Mouse (Mus musculus) intestine, postnatal 0 days (tissue): ENCODE results near the gene Fgf11. TPM values are rescaled to one million over a fixed set of nuclear protein-coding genes. Genes with fewer than 3 reads are reported as not detected.

ENCODE experiments used
- ATAC-seq: fragments of 200-750 bp; cut with Nextera tagmentation; 2 replicates; pipeline ENCODE4 v1.8.0; 2017; ENCODE audit warnings: mild to moderate bottlenecking, moderate TSS enrichment, moderate library complexity
- H3K27ac ChIP-seq: fragments of 300-500 bp; sonication (generic); 2 replicates; pipeline ENCODE4 v1.5.1; 2014; ENCODE audit warnings: mild to moderate bottlenecking, low read depth, low read length, moderate library complexity
- H3K27me3 ChIP-seq: fragments of 300-500 bp; sonication (generic); replicated peaks from 2 replicates; pipeline ENCODE4 v1.6.1; 2014; ENCODE audit warnings: low read length, mixed read lengths; ENCODE audit not compliant: control insufficient read depth, insufficient read depth
- H3K36me3 ChIP-seq: fragments of 300-500 bp; sonication (generic); 2 replicates; pipeline ENCODE4 v1.6.1; 2014; ENCODE audit warnings: mild to moderate bottlenecking, moderate library complexity; ENCODE audit not compliant: control insufficient read depth, insufficient read depth
- H3K4me1 ChIP-seq: fragments of 300-500 bp; sonication (generic); replicated peaks from 2 replicates; pipeline ENCODE4 v1.6.1; 2014; ENCODE audit warnings: antibody characterized with exemption, low read length, mixed read lengths; ENCODE audit not compliant: control insufficient read depth, insufficient read depth
- H3K4me2 ChIP-seq: fragments of 300-500 bp; sonication (generic); replicated peaks from 2 replicates; pipeline ENCODE4 v1.6.1; 2014; ENCODE audit warnings: low read depth, mild to moderate bottlenecking, moderate library complexity
- H3K4me3 ChIP-seq: fragments of 300-500 bp; sonication (generic); 2 replicates; pipeline ENCODE4 v1.5.1; 2014; ENCODE audit warnings: low read depth, low read length
- H3K9ac ChIP-seq: fragments of 300-500 bp; sonication (generic); 2 replicates; pipeline ENCODE4 v1.6.1; 2014; ENCODE audit warnings: mild to moderate bottlenecking, low read depth, low read length
- H3K9me3 ChIP-seq: fragments of 300-500 bp; sonication (generic); 2 replicates; pipeline ENCODE4 v1.6.1; 2016; ENCODE audit warnings: mixed run types; ENCODE audit not compliant: control insufficient read depth
- CTCF ChIP-seq: sonication (generic); IDR thresholded peaks from 2 replicates; pipeline ENCODE4 v1.5.1; 2016; ENCODE audit warnings: low read depth, mild to moderate bottlenecking, control low read depth, antibody characterized with exemption, moderate library complexity
- WGBS: fragments of 180-500 bp; shearing (Covaris S2); extraction: QIAGEN DNeasy Blood & Tissue Kit; methylation state at CpG from one replicate; pipeline ENCODE4 v1.1.7; 2014; 5-methylcytosine and 5-hydroxymethylcytosine counted together
- polyA plus RNA-seq: library from polyadenylated mRNA; unstranded; fragments of >200 nt; fragmentation: Nextera tagmentation; extraction: Ambion mirVana; gene quantifications from 2 replicates; pipeline ENCODE4 v1.2.1, GENCODE M21; 2015

Fgf11 gene
- polyA plus RNA-seq, 1 experiment from 2014 or later: 0.18 TPM

DNA sequence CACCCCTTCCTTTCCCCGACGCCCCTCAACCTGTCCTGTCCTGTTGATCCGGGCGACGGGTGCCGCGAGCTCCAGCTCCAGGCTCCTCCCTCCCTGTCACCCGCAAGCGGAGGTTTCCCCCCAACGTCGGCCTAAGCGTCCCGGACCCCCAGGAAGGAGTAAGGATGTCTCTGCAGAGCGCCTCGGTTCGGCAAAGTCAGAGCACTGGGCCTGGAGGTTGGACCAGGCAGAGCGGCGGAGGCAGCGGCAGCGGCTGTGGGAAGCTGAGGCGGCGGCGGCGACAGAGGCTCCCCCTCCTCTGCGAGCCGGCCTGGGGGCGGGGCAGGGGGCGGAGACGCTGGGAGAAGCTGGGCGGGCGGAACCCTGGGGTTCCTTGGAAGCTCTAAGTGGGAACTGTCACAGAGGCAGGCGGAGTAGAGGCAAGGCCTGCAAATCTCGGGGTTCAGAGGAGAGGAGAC is 1.0 kb upstream of the Fgf11 start:
- Histone ChIP-seq H3K4me3 (peak overlapping the region; percentile 55), H3K4me1 (peaks cover 13% of the 10 kb centered on the region; the same call in 1 of the 2 replicates), H3K4me2 (peak overlapping the region; percentile 90), H3K9me3 (no peaks in the 10 kb centered on the region), H3K27ac (peak overlapping the region; percentile 5; the same call in 1 of the 2 replicates), H3K9ac (peak overlapping the region; percentile 46), H3K27me3 (peaks cover 13% of the 10 kb centered on the region; the same call in 1 of the 2 replicates), H3K36me3 (no peaks in the 10 kb centered on the region)
- no peak for TF ChIP-seq CTCF
- WGBS: 1% methylated on average over 33 of the region's 33 CpGs
- ATAC-seq: no peak

DNA sequence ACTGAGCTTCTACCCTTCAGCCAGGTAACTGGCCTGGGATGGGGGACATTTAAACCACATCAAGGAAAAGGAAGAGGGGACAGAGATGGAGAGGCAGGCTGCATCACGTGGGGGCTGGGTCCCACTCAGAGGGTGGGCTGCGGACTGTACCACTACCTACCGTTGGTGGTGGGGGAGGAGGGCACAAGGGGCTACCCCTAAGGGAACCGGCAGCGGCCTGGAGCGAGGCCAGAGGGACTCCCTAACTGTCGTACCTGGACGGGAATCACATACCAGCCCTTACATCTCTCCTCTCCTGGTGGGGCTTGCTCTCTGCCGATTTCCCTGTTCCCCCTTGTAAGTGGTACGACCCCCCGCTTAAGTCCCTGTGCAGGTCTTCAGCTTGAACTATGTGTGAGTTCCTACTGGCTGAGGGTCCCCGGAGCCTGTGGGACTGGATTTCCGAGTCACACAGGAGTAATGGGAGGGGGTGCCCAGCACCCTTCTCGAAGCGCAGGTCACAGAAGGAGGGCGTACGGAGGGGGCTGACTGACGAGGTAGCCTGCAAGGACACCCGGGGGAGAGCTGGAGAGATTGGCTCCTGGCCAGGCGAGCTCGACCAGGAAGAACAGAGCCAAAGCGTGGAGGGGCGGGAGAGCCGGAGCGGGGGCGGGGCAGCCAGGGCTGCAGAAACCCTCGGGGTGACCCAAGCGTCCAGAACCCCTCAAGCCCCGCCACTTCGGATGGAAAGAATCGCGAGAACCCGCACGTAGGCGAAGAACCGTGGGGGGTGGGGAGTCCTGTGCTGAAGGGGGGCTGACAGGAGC is 1.1 kb downstream of the Fgf11 start:
- 5% methylated on average over 36 of the region's 36 CpGs for WGBS
- no peak overlapping the region for H3K27ac ChIP-seq
- H3K36me3 ChIP-seq: no peaks in the 10 kb centered on the region
- H3K4me2 ChIP-seq: peak overlapping the region; percentile 90
- peak overlapping the region; percentile 46 for H3K4me3 ChIP-seq
- peak overlapping the region; percentile 46 for H3K9ac ChIP-seq
- H3K4me1 ChIP-seq: peaks cover 16% of the 10 kb centered on the region; the same call in 1 of the 2 replicates
- no peak for TF ChIP-seq CTCF
- ATAC-seq: no peak
- peaks cover 13% of the 10 kb centered on the region; the same call in 1 of the 2 replicates for H3K27me3 ChIP-seq
- H3K9me3 ChIP-seq: no peaks in the 10 kb centered on the region

DNA sequence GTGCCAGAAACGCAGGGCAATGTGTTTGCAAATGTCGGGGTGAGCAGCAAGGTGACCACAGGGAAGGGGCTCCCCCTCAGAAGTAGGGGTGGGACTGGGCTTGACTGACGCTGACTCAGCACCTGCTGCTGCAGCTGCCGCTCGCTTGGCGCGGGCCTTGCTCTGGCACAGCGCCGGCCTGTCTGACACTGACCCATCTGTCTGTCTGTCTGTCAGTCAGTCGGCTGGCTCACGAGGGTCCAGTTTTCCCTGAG is 1.6 kb downstream of the Fgf11 start:
- H3K36me3 ChIP-seq: no peaks in the 10 kb centered on the region
- H3K27ac ChIP-seq: no peak overlapping the region
- no peak for TF ChIP-seq CTCF
- no peak overlapping the region for H3K9ac ChIP-seq
- peaks cover 18% of the 10 kb centered on the region; the same call in 1 of the 2 replicates for H3K4me1 ChIP-seq
- H3K27me3 ChIP-seq: peaks cover 13% of the 10 kb centered on the region; the same call in 1 of the 2 replicates
- H3K4me2 ChIP-seq: peak overlapping the region; percentile 90
- H3K9me3 ChIP-seq: no peaks in the 10 kb centered on the region
- ATAC-seq: no peak
- 29% methylated on average over 11 of the region's 11 CpGs for WGBS
- H3K4me3 ChIP-seq: no peak overlapping the region; the same call in 1 of the 2 replicates

DNA sequence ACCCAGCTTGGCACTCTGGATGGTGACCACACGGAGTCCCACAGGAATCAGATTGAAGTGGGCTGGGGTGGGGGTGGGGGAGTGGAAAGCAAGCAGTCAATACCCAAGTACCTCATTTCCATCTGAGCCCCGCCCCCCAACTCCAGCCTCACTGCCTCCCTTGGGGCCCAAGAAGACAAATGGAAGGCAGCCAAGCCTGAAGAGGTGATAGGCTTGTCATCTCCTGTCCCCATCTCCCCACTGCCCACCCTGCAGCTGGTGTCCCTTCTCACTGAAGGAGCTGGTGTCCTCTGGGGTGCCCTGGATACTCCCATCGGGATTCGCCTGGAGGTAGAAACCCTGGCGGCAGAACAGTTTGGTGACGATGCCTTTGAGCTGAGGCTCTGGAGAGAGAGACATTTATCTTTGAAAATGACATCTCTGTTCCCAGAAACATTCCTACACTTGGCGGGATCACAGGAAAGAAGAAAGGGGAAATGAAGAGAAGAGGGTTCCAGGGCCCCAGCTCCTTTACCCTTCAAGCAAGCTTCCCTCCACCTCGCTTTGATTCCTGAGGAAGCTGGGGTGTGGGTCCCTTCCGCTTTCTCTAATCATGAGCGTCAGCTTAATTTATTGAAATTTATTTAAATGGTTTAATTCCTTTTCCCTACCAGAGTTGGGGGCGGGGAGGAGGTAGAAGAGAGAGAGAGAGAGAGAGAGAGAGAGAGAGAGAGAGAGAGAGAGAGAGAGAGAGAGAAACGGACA is 2.1 kb downstream of the Fgf11 start:
- peaks cover 13% of the 10 kb centered on the region; the same call in 1 of the 2 replicates for H3K27me3 ChIP-seq
- H3K4me2 ChIP-seq: peak overlapping the region; percentile 90; the same call in 1 of the 2 replicates
- H3K36me3 ChIP-seq: no peaks in the 10 kb centered on the region
- no peak overlapping the region for H3K4me3 ChIP-seq
- no peak for ATAC-seq
- TF ChIP-seq CTCF: no peak
- WGBS: 48% methylated on average over 12 of the region's 12 CpGs
- H3K9ac ChIP-seq: no peak overlapping the region
- no peak overlapping the region for H3K27ac ChIP-seq
- H3K9me3 ChIP-seq: no peaks in the 10 kb centered on the region
- H3K4me1 ChIP-seq: peaks cover 18% of the 10 kb centered on the region; the same call in 1 of the 2 replicates

GRCm38 (mm10) chr11:69797924-69798323 is 3.7 kb downstream of the Fgf11 start:
- Histone ChIP-seq H3K36me3 (no peaks in the 10 kb centered on the region), H3K9me3 (no peaks in the 10 kb centered on the region), H3K4me2 (no peak overlapping the region), H3K27me3 (peaks cover 13% of the 10 kb centered on the region; the same call in 1 of the 2 replicates), H3K9ac (no peak overlapping the region), H3K4me1 (peaks cover 18% of the 10 kb centered on the region; the same call in 1 of the 2 replicates), H3K27ac (no peak overlapping the region), H3K4me3 (no peak overlapping the region)
- WGBS: 88% methylated on average over 7 of the region's 7 CpGs
- no peak for TF ChIP-seq CTCF
- no peak for ATAC-seq

GRCm38 (mm10) chr11:69795983-69796435 is 5.6 kb downstream of the Fgf11 start:
- Histone ChIP-seq H3K4me3 (peak overlapping the region; percentile 48), H3K9me3 (no peaks in the 10 kb centered on the region), H3K27ac (no peak overlapping the region), H3K4me2 (peak overlapping the region; percentile 97), H3K9ac (peak overlapping the region; percentile 31; the same call in 1 of the 2 replicates), H3K4me1 (0 out of 2 replicates have a peak, but pooled peaks cover 11% of the 10 kb centered on the region), H3K36me3 (no peaks in the 10 kb centered on the region), H3K27me3 (peaks cover 7% of the 10 kb centered on the region; the same call in 1 of the 2 replicates)
- 7% methylated on average over 13 of the region's 13 CpGs for WGBS
- TF ChIP-seq CTCF: no peak
- no peak for ATAC-seq
